Mouse (Mus musculus) heart, adult 9 months (tissue): ENCODE measurements around the gene Ubiad1.

ENCODE experiments used
- DNase-seq, 2 experiments: peaks; one replicate each; pipeline ENCODE4 v3.0.0; 2022; ENCODE audit warnings: low spot score in 2 of 2

The Ubiad1 gene

DNA sequence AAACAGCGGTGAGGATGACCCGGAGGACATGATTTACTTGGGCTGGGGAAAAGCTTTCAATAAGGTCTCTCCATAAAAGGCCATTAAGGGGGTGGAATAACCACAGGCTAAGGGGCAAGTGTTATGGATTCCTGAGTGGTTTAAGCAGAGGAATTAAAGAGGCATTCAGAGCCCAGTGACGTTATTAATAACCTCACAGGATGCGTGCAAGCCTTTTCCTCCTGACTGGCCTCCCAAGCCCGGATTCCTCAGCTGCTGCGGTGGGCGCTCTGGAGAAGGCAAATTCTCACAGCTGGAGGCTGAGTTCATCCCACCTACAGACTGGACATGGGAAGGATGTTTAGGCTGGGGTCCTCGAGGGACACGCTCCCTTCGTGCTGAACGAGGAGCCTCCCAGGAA is 39.8 kb downstream of the Ubiad1 start:
- DNase-seq, result no peak

- DNase-seq, result no peak
These were observed 41.2 kb downstream of the Ubiad1 start for GRCm38 (mm10) chr4:148403402-148403801.

DNA sequence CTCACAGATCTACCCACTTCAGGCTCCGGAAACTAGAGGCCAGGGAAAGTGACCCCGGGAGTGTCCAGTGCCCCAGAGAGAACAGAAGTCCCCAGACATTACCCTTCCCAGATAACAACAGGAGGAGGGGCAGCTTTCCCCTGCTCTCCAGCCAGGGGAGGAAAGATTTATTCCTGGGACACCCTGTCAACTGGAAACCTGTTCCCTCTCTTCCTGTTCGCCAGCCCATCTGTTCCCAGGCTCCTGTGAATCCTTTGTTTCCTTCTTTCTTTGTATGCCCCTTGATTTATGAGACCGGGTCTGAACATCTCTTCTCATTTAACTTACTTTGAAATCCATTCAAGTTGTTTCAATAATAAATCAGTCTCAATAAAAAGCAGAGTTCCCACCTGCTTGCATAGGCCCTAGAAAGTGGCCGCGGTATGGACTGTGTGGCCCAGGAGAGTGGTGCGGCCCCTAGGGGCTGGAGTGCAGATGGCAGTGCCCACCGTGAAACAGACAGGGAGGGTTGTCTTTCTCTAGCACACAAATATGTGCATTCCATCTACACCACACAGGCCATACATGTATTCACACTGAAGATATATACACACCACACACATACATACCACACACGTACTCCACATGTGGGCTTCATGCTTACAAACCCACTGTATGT is 45.0 kb downstream of the Ubiad1 start:
- no peak for DNase-seq

- DNase-seq, result no peak
These were observed 46.9 kb downstream of the Ubiad1 start for GRCm38 (mm10) chr4:148397531-148398287.

DNA sequence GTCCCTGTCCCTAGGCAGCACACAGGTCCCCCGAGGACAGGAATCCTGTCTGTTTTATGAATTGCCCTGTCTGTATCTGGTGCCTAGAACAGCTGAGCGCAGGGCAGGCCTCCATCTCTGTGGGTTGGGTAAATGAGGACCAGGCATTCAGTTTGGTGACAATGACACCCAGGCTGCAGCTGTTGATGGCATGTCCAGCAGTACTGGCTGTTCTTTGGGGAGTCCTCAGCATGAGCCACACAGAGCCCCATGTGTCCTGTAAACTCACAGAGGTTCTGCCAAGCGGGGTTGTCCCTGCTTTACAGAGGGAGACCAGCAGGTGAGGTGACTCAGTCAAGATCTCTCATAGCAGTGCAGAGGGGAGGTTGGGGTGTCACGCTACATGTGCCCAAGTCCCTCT is 47.5 kb downstream of the Ubiad1 start:
- no peak for DNase-seq

DNA sequence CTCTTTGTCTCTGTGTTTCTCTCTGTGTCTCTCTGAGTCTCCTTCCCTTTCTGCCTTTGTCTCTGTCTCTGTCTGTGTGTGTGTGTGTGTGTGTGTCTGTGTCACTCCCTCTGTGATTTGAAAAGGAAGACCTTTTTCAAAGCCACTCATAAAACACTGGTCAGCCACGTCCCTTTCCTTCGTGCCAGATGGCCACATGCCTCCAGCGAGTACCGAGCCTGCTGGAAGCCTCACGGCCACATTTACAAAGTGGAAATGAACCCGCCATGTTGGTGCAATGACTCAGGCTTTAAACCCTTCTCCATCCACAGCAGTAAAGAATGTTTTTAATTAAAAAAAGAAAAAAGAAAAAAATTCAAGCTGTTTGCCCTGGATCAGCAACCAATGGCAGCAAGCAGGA is 48.7 kb downstream of the Ubiad1 start:
- no peak for DNase-seq

DNA sequence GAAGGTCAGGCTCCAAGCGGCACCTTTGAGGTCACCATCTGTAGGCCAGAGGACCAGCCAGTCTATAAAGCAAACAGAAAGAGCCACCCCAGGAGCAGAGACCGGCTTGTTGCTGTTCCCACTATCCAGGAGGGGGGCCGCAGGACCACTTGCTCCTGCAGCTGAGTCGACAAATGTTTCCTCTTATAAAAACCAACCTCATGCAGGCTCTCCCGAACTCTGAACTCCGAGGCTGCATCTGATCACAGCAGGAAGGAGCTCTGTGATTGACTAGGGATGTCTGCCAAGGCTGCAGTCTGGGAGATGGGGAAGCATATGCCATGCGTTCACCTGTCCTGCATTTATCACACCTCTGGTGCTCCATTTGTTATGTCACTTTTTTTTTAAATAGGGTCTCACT is 49.4 kb downstream of the Ubiad1 start:
- DNase-seq, result no peak

DNA sequence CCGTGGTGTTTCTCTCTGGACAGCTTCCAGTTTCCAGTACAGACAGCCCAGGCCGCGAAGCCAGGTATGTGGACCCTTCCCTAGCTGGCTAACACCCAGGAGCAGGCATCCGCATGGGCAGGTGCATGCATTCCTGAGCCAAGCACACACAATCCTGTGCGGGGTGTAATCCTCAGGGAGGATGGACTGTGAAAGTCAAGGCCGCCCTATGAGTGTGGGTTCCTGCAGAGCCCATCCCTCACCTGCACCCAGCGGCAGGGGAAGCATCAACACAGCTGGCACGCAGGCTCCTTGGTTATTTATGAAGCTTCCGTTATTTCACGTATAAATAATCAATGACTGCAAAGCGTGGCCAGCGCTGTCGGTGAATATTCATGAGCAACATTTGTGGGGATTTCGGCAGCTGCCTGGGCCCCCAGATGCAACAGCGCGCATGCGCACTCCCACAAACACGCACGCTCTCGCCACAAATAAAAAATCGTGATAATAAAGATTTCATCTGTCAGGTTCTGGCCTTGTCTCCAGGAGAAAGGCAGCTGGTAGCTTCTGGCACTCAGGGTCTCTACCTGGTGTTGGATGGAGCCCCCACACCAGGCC is 52.8 kb downstream of the Ubiad1 start:
- DNase-seq, result no peak

DNA sequence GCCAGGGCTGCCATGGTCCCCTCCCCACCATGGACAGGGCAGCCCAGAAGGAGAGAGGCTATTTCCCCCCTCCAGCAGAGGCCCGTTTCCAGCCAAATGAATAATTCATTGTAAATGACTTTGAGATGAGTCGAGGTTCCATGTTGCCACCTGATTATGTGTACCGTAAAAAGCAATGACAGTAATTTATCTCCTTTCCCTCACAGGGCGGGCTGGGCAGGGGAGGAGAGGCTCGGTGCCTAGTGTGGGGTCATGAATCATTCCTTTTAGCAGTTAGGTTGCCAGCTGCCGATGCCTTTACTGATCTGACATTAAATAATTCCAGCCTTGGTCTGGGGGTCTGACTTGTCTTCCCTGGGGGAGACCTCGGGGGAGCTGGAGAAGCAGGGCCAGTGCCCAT is 54.9 kb downstream of the Ubiad1 start:
- DNase-seq, result no peak

DNA sequence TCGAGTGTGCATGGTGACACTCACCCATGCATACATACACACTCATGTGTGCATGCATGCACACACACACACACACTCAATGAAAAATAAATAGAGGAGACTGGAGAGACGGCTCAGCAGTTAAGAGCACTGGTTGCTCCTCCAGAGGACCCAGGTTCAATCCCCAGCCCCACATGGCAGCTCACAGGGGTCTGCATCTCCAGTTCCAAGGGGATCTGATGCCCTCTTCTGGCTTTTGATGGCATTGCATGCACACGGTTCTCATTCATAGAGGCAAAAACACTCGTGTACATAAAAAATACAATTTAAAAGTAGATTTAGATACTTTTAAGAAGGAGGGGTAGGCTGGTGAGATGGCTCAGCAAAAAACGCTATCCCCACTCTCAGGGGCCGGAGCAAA is 55.5 kb downstream of the Ubiad1 start:
- no peak for DNase-seq

GRCm38 (mm10) chr4:148385269-148385668 is 59.3 kb downstream of the Ubiad1 start:
- no peak for DNase-seq
